Mouse (Mus musculus): Measurements from ENCODE around the gene Rps23. TPM values are rescaled to one million over a fixed set of nuclear protein-coding genes. Genes with fewer than 3 reads are reported as not detected.

Rps23 gene
- polyA plus RNA-seq, 1 experiment from 2014 or later, result 132 TPM

- no peaks in the 10 kb centered on the region for H3K9me3 ChIP-seq (ENCODE audit: control insufficient read depth, low read length)
- H3K4me1 ChIP-seq (ENCODE audit: control insufficient read depth, insufficient read depth, low read length), result no peaks in the 10 kb centered on the region
- H3K27me3 ChIP-seq (ENCODE audit: control insufficient read depth, insufficient read depth, low read length), result no peaks in the 10 kb centered on the region
- H3K4me3 ChIP-seq (ENCODE audit: low read depth, low read length), result no peak overlapping the region
- no peaks in the 10 kb centered on the region for H3K36me3 ChIP-seq (ENCODE audit: control insufficient read depth, insufficient read depth, low read length)
- no peak overlapping the region for H3K27ac ChIP-seq (ENCODE audit: low read depth, low read length)
- H3K4me2 ChIP-seq (ENCODE audit: low read depth, low read length), result no peak overlapping the region
- no peak for ATAC-seq (ENCODE audit: low read depth)
- H3K9ac ChIP-seq (replicated peaks; ENCODE audit: low read depth, low read length), result no peak overlapping the region
- WGBS, result 73% methylated on average over 10 of the region's 10 CpGs
These were observed 40.3 kb downstream of the Rps23 start for GRCm38 (mm10) chr13:90962836-90963760.

GRCm38 (mm10) chr13:90964511-90964910 lies 41.8 kb downstream of the Rps23 start:
- H3K9me3 ChIP-seq (ENCODE audit: control insufficient read depth, low read length), result no peaks in the 10 kb centered on the region
- H3K4me1 ChIP-seq (ENCODE audit: control insufficient read depth, insufficient read depth, low read length), result no peaks in the 10 kb centered on the region
- ATAC-seq (ENCODE audit: low read depth), result no peak
- H3K4me3 ChIP-seq (ENCODE audit: low read depth, low read length), result no peak overlapping the region
- H3K27ac ChIP-seq (ENCODE audit: low read depth, low read length), result no peak overlapping the region
- 80% methylated on average over 4 of the region's 4 CpGs for WGBS
- H3K4me2 ChIP-seq (ENCODE audit: low read depth, low read length), result no peak overlapping the region
- no peaks in the 10 kb centered on the region for H3K36me3 ChIP-seq (ENCODE audit: control insufficient read depth, insufficient read depth, low read length)
- no peak overlapping the region for H3K9ac ChIP-seq (replicated peaks; ENCODE audit: low read depth, low read length)
- no peaks in the 10 kb centered on the region for H3K27me3 ChIP-seq (ENCODE audit: control insufficient read depth, insufficient read depth, low read length)

- H3K27ac ChIP-seq (ENCODE audit: low read depth, low read length), result no peak overlapping the region
- no peaks in the 10 kb centered on the region for H3K36me3 ChIP-seq (ENCODE audit: control insufficient read depth, insufficient read depth, low read length)
- 81% methylated on average over 8 of the region's 8 CpGs for WGBS
- no peak overlapping the region for H3K9ac ChIP-seq (replicated peaks; ENCODE audit: low read depth, low read length)
- no peak overlapping the region for H3K4me3 ChIP-seq (ENCODE audit: low read depth, low read length)
- H3K4me2 ChIP-seq (ENCODE audit: low read depth, low read length), result no peak overlapping the region
- H3K4me1 ChIP-seq (ENCODE audit: control insufficient read depth, insufficient read depth, low read length), result no peaks in the 10 kb centered on the region
- no peak for ATAC-seq (ENCODE audit: low read depth)
- H3K9me3 ChIP-seq (ENCODE audit: control insufficient read depth, low read length), result no peaks in the 10 kb centered on the region
- H3K27me3 ChIP-seq (ENCODE audit: control insufficient read depth, insufficient read depth, low read length), result no peaks in the 10 kb centered on the region
These were observed 43.2 kb downstream of the Rps23 start for GRCm38 (mm10) chr13:90965996-90966395.

- H3K4me2 ChIP-seq (ENCODE audit: low read depth, low read length), result no peak overlapping the region
- WGBS, result 4% methylated on average over 4 of the region's 4 CpGs
- H3K4me1 ChIP-seq (ENCODE audit: control insufficient read depth, insufficient read depth, low read length), result no peaks in the 10 kb centered on the region
- ATAC-seq (ENCODE audit: low read depth), result peak; percentile 95
- H3K27ac ChIP-seq (ENCODE audit: low read depth, low read length), result no peak overlapping the region
- H3K9ac ChIP-seq (replicated peaks; ENCODE audit: low read depth, low read length), result no peak overlapping the region
- no peaks in the 10 kb centered on the region for H3K9me3 ChIP-seq (ENCODE audit: control insufficient read depth, low read length)
- H3K4me3 ChIP-seq (ENCODE audit: low read depth, low read length), result no peak overlapping the region
- no peaks in the 10 kb centered on the region for H3K36me3 ChIP-seq (ENCODE audit: control insufficient read depth, insufficient read depth, low read length)
- no peaks in the 10 kb centered on the region for H3K27me3 ChIP-seq (ENCODE audit: control insufficient read depth, insufficient read depth, low read length)
These were observed 44.7 kb downstream of the Rps23 start for GRCm38 (mm10) chr13:90967422-90967821.

GRCm38 (mm10) chr13:90968940-90969339 lies 46.2 kb downstream of the Rps23 start:
- Histone ChIP-seq H3K27me3 (ENCODE audit: control insufficient read depth, insufficient read depth, low read length) (no peaks in the 10 kb centered on the region), H3K4me2 (ENCODE audit: low read depth, low read length) (no peak overlapping the region), H3K27ac (ENCODE audit: low read depth, low read length) (no peak overlapping the region), H3K9me3 (ENCODE audit: control insufficient read depth, low read length) (no peaks in the 10 kb centered on the region), H3K9ac (replicated peaks; ENCODE audit: low read depth, low read length) (no peak overlapping the region), H3K4me3 (ENCODE audit: low read depth, low read length) (no peak overlapping the region), H3K4me1 (ENCODE audit: control insufficient read depth, insufficient read depth, low read length) (no peaks in the 10 kb centered on the region), H3K36me3 (ENCODE audit: control insufficient read depth, insufficient read depth, low read length) (no peaks in the 10 kb centered on the region)
- no peak for ATAC-seq (ENCODE audit: low read depth)
- WGBS, result 83% methylated on average over 4 of the region's 4 CpGs

GRCm38 (mm10) chr13:90970259-90971017 lies 47.7 kb downstream of the Rps23 start:
- no peak overlapping the region for H3K9ac ChIP-seq (replicated peaks; ENCODE audit: low read depth, low read length)
- no peaks in the 10 kb centered on the region for H3K9me3 ChIP-seq (ENCODE audit: control insufficient read depth, low read length)
- H3K4me2 ChIP-seq (ENCODE audit: low read depth, low read length), result no peak overlapping the region
- 84% methylated on average over 10 of the region's 10 CpGs for WGBS
- H3K4me1 ChIP-seq (ENCODE audit: control insufficient read depth, insufficient read depth, low read length), result no peaks in the 10 kb centered on the region
- ATAC-seq (ENCODE audit: low read depth), result no peak
- H3K27me3 ChIP-seq (ENCODE audit: control insufficient read depth, insufficient read depth, low read length), result no peaks in the 10 kb centered on the region
- H3K27ac ChIP-seq (ENCODE audit: low read depth, low read length), result no peak overlapping the region
- no peaks in the 10 kb centered on the region for H3K36me3 ChIP-seq (ENCODE audit: control insufficient read depth, insufficient read depth, low read length)
- H3K4me3 ChIP-seq (ENCODE audit: low read depth, low read length), result no peak overlapping the region

GRCm38 (mm10) chr13:90973409-90973808 lies 50.7 kb downstream of the Rps23 start:
- ATAC-seq (ENCODE audit: low read depth), result peak; percentile 76

More at GRCm38 (mm10) chr13:90973409-90973808, 50.7 kb downstream of the Rps23 start:
- Histone ChIP-seq H3K36me3 (ENCODE audit: control insufficient read depth, insufficient read depth, low read length) (no peaks in the 10 kb centered on the region), H3K4me3 (ENCODE audit: low read depth, low read length) (no peak overlapping the region), H3K4me2 (ENCODE audit: low read depth, low read length) (no peak overlapping the region), H3K9me3 (ENCODE audit: control insufficient read depth, low read length) (no peaks in the 10 kb centered on the region), H3K4me1 (ENCODE audit: control insufficient read depth, insufficient read depth, low read length) (no peaks in the 10 kb centered on the region), H3K9ac (replicated peaks; ENCODE audit: low read depth, low read length) (no peak overlapping the region), H3K27ac (ENCODE audit: low read depth, low read length) (0 out of 2 replicates have a peak overlapping the region, but pooled peaks have one; percentile 12), H3K27me3 (ENCODE audit: control insufficient read depth, insufficient read depth, low read length) (no peaks in the 10 kb centered on the region)
- WGBS, result 30% methylated on average over 7 of the region's 7 CpGs

Data from neural tube, embryonic 14.5 days (tissue).